Mouse (Mus musculus) adrenal gland, postnatal 4 days (tissue): ENCODE data around the gene Nubpl. TPM values are rescaled to one million over a fixed set of nuclear protein-coding genes. Genes with fewer than 3 reads are reported as not detected.
"Not testable (repeated sequence)": the region's sequence is repeated elsewhere in the genome, so short reads cannot be mapped to it uniquely, and the experiment has no call there.

ENCODE experiments used
- DNase-seq, 2 experiments: peaks; one replicate each; pipeline ENCODE4 v3.0.0; 2021 to 2022; ENCODE audit warnings: low spot score in 2 of 2, mixed read lengths in 2 of 2
- long read RNA-seq, 2 experiments: library from polyadenylated mRNA; stranded (forward); transcript quantifications; one replicate each; pipeline ENCODE4 v2.0.0; 2021
- total RNA-seq, 2 experiments: library from RNA; stranded (reverse); gene quantifications; 2 replicates each; pipeline ENCODE4 v1.2.3; 2021

Nubpl gene
- 10 to 100 TPM; 15.4 to 15.9 TPM for total RNA-seq
- long read RNA-seq, experiment 1, transcript Nubpl-201 (11 exons, 2,987 nt): major isoform, 15 of 20 reads
- long read RNA-seq, experiment 1, partial matches to known transcripts: 0 of 20 reads
- long read RNA-seq, experiment 1, other reads (novel, unspliced or antisense): 5 of 20 reads
- long read RNA-seq, experiment 2, transcript Nubpl-201 (11 exons, 2,987 nt): major isoform, 19 of 25 reads
- long read RNA-seq, experiment 2, partial matches to known transcripts: 0 of 25 reads
- long read RNA-seq, experiment 2, other reads (novel, unspliced or antisense): 6 of 25 reads

- DNase-seq: peak; percentile 91 to 92
These were observed at the start of gene Nubpl for GRCm38 (mm10) chr12:52097650-52098070. Gene Nubpl, plus strand, starts transcription at chr12:52097737.

DNA sequence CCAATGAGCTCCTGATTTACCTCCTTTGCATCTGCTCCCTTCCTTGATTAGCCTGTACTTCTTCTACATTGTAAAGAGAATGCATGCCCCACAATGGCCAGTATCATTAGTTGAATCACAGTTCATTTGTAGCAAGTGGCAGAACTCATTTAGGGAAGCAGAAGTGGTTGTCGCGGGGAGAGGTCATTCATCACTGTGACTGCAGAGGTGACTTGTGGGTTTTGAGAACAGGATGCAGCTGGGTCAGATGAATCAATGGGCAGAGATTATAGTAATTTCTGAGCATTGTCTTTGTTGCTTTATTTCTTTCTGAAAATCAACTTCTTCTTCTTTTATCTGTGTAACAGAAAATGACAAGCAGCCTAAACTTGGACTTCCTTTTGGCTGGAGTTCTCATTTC, 48.2 kb upstream of the Nubpl start:
- DNase-seq: no peak

GRCm38 (mm10) chr12:52079296-52079695, 18.2 kb upstream of the Nubpl start:
- not testable (repeated sequence) for DNase-seq

DNA sequence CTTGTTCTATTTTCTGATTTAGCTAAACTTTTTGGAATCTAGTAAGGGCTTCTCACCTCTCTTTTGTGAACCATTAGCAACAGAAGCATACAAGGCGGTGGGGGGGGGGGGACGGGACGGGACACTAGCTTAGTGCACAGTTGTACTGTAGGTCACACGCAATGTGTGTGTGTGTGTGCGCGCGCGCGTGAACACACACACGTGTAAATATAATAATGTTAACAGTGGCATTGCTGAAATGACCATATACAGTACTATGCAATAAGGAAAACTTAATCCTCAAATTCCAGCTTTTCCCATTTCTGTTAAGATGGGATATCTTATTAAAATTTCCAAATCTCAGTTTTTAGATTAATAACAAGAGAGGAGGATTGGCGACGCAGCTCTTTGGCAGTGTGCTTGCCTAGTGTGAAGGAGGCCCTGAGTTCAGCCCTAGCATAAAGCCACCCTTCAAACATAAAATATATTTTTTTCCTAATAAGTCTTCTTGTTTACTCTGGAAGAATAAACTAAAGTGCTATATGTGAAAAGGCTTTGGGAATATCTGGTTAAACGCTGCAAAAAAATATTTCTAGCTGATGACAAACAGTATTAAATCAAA, 388 bp upstream of the Nubpl start:
- DNase-seq: no peak

- DNase-seq: no peak
These were observed 22.7 kb downstream of the Nubpl start for GRCm38 (mm10) chr12:52120276-52120675.

DNA sequence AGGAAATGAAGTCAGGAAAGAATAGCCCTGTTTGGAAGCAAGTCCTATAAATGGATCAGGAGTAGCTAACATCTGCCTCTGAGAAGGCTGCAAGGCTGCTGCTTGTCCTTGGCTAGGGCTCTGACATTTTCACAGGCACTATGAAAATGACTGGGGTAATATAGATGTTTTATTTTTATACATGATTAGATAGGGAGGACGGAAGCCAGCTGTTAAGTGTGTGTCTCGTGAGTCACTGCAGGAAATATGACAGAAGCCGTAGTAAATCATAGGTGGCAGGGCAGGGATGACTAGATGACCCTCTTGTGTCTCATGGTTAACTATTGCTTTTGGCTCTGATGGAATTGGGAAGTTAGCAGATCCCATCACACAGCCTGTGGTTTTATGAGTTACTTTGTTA, 28.9 kb downstream of the Nubpl start:
- no peak for DNase-seq

- no peak for DNase-seq
These were observed 31.5 kb downstream of the Nubpl start for GRCm38 (mm10) chr12:52129072-52129471.

- DNase-seq: no peak
These were observed 34.7 kb downstream of the Nubpl start for GRCm38 (mm10) chr12:52132256-52132655.

DNA sequence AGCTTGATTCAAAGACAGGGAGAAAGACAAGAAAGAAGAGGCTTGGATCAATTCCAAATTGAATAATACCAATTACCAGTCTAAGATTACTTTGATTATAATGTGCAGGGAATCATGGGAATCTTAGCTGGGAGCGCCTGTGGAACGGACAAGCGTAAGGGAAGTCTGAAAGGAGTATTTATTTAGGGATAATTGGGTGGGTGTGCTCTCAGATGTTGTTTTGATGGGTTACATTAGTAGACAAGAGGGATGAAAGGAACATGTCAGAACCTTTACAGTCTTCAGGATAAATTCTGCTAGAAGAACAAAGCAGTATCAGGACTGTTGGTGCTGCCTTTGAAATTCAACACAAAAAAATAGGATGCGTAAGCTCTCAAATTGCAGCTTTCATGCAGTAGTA, 40.8 kb downstream of the Nubpl start:
- no peak for DNase-seq

GRCm38 (mm10) chr12:52146639-52147038, 49.1 kb downstream of the Nubpl start:
- DNase-seq: no peak

- no peak for DNase-seq
These were observed 51.9 kb downstream of the Nubpl start for GRCm38 (mm10) chr12:52149448-52149847.

DNA sequence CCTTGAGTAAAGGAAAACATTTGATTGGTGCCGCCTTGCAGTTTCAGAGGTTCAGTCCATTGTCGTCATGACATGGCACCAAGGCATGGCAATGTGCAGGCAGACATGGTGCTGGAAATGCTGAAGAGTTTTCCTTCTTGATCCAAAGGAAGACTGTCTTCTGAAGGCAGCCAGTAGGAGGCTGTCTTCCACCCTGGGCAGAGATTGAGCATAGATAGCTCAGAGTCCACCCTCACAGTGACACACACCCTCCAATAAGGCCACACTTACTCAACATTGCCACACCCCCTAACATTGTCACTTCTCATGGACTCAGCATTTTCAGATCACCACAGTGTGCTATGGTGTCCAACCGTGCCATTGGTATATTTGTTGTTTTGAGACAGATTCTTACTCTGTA, 54.5 kb downstream of the Nubpl start:
- DNase-seq: no peak

DNA sequence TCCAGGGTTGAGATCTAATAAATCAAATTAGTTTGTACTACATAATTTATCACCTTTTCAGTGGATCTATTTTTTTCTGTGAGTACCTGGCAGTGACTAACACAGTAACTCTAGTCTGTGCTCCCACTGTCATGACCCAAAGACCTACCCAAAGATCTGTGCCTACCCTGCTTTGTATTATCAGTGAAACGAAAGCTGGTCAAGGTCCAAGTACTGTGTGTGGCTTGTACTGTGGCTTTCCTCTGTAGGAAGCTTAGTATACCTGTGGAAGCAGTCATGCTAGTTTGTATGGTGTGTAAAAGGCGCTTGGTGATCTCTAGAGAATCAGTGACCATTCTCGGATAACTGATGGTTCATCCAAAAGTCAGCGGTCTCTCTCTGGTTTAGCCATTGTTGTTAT, 57.4 kb downstream of the Nubpl start:
- DNase-seq: no peak

GRCm38 (mm10) chr12:52164414-52164813, 66.9 kb downstream of the Nubpl start:
- no peak for DNase-seq

DNA sequence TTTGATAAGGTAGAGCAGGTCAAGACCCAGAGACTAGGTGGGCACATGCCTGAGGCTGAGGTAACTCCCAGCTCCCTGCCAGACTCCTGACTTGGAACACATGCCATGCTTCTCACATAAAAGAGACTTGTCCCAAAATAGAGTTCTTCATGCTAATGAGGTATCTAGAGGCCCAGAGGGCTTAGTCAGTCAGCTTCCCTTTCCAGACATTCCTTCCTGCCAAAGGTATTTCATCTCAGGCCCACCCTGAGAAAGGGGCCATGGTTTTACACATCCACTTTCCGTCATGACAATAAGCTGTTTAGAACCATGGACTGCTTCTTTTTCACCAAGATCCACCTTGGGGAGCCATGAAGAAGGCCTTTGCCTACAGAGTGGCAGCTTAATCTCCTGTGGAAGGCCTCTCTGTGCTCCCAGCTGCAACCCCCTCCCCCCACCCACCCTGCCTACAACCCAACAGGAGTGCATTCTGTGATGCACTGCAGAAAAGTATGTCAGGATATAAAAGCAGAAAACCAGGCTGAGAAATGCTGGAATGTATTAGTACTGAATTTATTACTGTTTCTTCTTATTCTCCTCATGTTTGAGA, 88.8 kb downstream of the Nubpl start:
- DNase-seq: no peak

GRCm38 (mm10) chr12:52186963-52187590, 89.5 kb downstream of the Nubpl start:
- no peak for DNase-seq

- DNase-seq: no peak
These were observed 100.9 kb downstream of the Nubpl start for GRCm38 (mm10) chr12:52198471-52198870.

GRCm38 (mm10) chr12:52209121-52209610, 111.6 kb downstream of the Nubpl start:
- no peak for DNase-seq

- DNase-seq: no peak
These were observed 113.6 kb downstream of the Nubpl start for GRCm38 (mm10) chr12:52211144-52211543.

DNA sequence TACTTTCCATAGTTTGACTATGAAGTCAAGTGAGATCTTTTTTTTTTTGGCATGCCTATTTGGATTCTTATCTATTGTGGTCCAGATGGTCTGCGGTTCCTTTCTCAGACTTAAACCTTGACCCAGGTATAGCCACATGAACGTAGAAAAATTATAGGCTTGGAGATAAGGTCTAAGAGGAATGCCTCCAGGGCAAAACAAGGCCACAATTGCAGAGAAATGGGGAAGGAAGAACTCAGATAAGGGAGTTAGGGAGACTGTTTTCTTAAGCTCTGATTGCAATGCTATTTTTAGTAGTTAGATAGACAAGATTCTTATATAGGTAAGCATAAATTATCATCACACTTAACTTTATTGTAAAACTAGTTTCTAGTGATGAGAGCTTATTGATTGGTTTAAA, 117.3 kb downstream of the Nubpl start:
- no peak for DNase-seq

DNA sequence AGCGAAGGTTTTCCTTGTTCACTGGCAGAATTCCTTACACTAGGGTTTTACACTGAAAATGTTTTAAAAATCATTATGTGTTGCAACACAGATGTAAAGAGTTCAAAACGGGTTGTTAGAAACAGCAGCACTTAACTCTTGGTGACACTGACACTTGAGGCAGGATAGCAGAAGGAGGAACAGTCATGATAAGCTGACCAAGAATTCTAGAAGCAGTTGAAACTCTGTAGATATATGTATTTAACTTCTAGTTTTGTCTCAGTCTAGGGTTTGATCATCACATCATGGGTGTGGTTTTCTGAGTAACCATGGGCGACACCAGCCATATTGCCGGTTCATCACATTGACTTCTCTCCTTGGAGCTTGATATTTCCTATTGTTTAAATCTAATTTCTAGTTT, 127.4 kb downstream of the Nubpl start:
- no peak for DNase-seq

DNA sequence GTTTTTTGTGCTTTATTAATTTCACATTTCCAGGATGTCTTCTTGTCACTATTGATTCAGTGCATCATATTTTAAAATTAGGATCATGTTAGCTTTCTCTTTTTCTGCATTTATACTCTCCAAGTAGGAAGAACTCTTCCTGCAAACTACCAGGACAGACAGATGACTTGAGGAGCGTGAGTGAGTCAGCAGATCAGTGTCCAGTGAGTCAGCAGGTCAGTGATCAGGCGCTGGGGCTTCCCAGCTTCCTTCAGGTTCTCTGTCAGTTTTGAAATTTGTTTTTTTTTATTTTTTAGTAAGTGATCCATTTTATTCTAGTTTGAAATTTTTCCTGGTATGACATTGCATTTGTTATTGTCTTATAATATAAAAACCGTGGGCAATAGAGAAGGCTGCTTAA, 131.2 kb downstream of the Nubpl start:
- no peak for DNase-seq
